Mouse (Mus musculus): ENCODE results near the gene Plekhh2.

DNA sequence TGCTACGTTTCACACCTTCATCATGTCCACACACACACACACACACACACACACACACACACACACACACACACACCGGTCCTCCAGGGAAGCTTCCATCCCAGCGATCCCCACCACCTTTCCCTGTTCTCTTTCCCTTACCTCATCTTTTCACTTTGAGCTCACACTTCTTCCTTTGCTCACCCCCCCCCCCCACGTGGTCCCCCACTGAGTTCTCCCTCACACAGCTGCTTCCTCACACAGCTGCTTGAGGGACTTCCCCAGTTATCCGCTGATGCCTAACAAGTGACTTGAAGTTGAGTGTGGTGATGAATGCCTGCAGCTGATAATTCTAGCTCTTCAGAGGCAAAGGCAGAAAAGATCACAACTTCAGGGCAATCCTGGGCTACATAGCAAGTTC, 95.9 kb downstream of the Plekhh2 start:
- TF ChIP-seq POLR2A (IDR thresholded peaks at IDR 0.05; ENCODE audit: borderline replicate concordance, extremely low read depth, insufficient read depth, insufficient read length, poor library complexity, severe bottlenecking) (no peak), CTCF (IDR thresholded peaks at IDR 0.05; ENCODE audit: borderline replicate concordance, extremely low read depth, insufficient read depth, insufficient read length) (no peak)
